Mouse (Mus musculus): Measurements from ENCODE around the gene Isoc2a. TPM values are rescaled to one million over a fixed set of nuclear protein-coding genes. Genes with fewer than 3 reads are reported as not detected.
A peak's percentile ranks its signal among the peaks of the same experiment; 100 is the strongest.
"Not testable (repeated sequence)": the region's sequence is repeated elsewhere in the genome, so short reads cannot be mapped to it uniquely, and the experiment has no call there.

Gene Isoc2a
- total RNA-seq (2021): 10 to 100 TPM; 10.7 to 11.7 TPM
- long read RNA-seq, experiment 1, partial matches to known transcripts: 0 of 2 reads
- long read RNA-seq, experiment 1, other reads (novel, unspliced or antisense): 2 of 2 reads
- long read RNA-seq, experiment 2, partial matches to known transcripts: 0 of 3 reads
- long read RNA-seq, experiment 2, other reads (novel, unspliced or antisense): 3 of 3 reads

DNA sequence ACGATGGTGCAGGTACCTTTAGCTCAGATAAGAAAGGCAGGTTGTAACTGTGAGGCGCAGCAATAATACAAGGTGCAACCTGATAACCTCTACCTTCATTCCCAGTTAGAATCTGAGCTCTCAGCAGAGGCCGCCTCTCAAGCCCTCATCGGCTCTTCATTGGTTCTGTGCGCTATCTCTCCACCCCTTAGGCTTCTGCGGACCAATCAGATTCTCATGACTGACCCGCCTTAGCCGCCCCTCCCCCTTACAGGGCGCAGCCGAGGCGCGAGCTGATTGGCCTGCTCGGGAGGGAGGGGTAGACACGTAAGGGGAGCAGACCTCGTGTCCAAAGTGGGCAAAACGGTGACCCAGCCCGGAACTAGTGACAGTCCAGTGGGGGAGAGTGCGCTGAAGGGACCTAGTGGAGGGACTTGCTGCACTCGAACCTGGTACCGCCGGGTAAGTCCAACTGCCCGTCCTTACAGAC is at the start of gene Isoc2a:
Gene Isoc2a, plus strand, starts transcription at position 401 of the 469 bp plus-strand sequence.
- peak; percentile 70 to 83 for DNase-seq (ENCODE audit: low spot score in 2 of 2)

DNA sequence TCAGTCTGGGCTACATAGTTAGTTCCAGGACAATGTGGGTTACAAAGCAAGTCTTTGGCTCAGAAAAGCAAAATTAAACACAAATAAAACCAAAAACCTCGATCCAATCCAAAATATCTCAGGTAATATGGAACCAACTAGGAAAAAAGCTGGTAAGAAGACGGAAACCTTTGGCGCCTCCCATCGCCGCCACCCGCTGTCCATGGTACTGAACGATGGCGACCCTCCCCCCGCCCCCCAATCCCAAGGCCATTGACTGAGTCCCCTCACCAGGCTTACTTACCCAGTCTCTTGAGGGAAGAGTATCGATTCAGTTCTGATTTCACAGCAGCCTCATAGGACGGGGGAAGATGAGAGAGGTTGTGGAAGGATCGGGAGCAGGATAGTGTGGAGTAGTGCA is 46.5 kb upstream of the Isoc2a start:
- DNase-seq (ENCODE audit: low spot score in 2 of 2): no peak

DNA sequence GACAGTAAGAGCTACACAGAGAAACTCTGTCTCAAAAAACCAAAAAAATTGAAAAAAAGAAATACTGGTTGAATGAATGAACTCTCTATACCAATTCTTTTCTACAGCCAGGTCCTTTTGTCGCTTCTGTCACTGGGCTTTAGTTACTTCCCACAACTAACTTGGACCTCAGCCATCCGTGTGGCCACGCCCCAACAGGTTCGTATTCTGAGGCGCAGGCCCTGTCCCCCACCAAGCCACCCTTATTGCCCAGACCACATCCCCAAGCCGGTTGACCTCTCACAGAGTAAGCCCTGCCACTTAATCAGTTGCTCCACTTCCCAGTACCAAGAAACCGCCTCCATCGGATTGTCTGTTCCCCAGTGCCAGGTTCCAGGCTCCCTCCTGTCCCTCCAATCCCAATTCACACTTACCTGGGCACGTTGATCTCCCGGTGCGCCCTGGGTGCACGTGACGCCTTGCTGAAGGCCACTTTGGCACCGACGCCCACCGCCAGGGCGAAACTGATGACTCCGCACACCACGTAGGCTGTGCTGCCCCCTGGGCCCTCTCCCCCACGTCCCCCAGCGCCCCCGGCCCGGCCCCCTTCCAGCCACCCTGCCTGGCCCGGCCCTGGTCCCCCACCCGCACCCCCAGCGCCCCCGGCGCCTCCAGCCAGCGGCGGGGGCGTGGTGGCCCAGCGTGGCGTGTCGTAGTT is 41.2 kb upstream of the Isoc2a start:
- DNase-seq (ENCODE audit: low spot score in 2 of 2): no peak

GRCm38 (mm10) chr7:4836351-4836792 is 40.6 kb upstream of the Isoc2a start:
- peak in 1 of 2 experiments; percentile 27 for DNase-seq (ENCODE audit: low spot score in 2 of 2)

- no peak for DNase-seq (ENCODE audit: low spot score in 2 of 2)
These were observed 39.3 kb upstream of the Isoc2a start for GRCm38 (mm10) chr7:4837639-4838038.

DNA sequence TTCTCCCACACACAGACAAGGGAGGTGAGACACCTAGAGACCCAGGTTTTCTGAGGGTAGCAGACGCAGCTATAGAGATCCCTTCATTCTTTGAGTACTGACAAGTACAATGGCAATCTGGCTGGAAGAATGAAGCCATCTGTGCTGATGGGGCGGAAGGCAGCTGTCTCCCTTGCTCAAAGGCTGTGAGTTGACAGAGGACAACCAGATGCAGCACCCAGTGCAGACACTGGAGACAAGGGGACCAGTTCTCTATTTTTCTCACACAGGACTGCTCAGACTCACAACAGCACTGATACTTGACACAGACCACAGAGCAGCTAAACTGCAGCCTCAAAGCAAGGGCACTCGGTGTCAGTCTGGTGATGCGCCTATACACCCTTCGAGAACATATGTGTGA is 34.9 kb upstream of the Isoc2a start:
- no peak for DNase-seq (ENCODE audit: low spot score in 2 of 2)

DNA sequence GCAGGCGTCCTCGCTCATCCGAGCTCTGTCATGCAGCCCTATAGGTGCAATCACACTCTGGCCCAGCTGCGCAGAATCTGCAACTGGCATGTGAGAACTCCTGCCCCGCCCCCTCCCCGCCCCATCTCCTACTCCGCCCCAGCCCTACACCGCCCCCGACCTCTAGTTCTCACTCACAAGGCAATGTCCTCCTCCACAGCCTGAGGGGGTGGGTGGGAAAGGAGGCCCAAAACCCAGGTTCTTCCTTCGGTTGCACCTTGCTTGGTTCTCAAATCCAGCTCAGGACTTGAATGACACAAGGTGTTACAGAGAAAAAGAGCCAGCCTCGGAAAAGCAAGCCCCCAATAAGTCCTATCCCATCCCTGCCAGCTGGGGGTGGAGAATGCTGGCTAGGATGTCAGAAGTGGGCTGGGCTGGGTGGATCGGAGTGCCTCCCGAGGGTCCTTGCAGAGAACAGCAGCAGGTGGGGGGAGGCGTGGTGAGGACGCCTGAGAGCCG is 34.3 kb upstream of the Isoc2a start:
- DNase-seq (ENCODE audit: low spot score in 2 of 2): no peak

- no peak for DNase-seq (ENCODE audit: low spot score in 2 of 2)
These were observed 33.2 kb upstream of the Isoc2a start for GRCm38 (mm10) chr7:4843604-4844244.

DNA sequence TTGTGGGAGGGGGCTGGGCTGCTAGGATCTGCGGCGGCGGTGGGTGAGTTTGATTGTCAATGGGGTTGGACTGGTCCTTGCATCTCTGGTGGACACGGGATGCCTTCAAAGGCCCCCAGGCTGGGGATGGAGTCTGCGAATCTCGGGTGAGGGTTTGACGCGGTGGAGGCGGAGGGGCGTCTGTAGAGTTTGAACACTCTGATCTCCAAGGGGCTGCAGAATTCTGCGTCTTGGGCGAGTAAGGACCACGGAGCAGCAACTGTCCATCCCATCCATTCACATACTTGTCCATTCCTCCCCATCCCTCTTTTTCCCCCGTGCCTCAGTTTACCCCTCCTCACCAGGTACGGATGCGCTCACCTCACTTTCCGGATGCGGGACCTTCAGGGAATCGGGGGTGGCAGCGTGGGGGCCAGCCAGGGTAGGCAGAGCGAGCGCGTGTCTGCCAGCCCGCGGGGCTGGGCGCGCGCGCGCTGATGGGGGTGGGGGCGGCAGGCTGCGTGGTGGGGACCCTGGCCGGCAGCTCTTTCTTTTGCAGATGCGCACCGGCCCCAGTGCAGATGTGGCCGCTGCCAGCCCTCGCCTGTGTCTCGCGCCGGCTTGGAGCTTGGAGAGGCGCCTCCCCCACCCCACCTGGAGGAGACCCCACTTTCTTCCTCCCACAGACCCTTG is 32.6 kb upstream of the Isoc2a start, which contains the start of gene Shisa7:
Gene Shisa7, minus strand, starts transcription at position 452 of the 672 bp plus-strand sequence.
- DNase-seq (ENCODE audit: low spot score in 2 of 2): no peak

DNA sequence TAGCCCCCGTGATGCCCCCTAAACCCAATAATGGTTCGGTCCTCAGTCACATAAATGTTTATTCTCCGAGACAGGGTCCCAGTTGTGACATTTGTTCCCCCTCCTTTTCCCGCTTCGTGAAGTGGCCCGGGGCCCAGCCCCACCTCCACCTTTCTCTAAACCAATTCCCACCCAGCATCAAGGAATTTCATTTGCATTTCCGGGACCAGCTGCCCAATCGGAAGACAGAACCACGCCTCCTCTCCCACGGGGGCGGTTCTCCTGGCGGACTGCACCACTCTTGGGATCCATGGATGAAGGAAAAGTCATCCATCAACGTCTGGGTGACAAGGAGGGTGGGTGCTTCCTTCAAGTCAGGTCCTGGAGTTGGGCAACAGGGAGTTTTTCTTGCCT is 32.0 kb upstream of the Isoc2a start:
- peak in 1 of 2 experiments; percentile 21 for DNase-seq (ENCODE audit: low spot score in 2 of 2)

- DNase-seq (ENCODE audit: low spot score in 2 of 2): no peak
These were observed 27.6 kb upstream of the Isoc2a start for GRCm38 (mm10) chr7:4849372-4849771.

GRCm38 (mm10) chr7:4850621-4851314 is 26.2 kb upstream of the Isoc2a start:
- no peak for DNase-seq (ENCODE audit: low spot score in 2 of 2)

DNA sequence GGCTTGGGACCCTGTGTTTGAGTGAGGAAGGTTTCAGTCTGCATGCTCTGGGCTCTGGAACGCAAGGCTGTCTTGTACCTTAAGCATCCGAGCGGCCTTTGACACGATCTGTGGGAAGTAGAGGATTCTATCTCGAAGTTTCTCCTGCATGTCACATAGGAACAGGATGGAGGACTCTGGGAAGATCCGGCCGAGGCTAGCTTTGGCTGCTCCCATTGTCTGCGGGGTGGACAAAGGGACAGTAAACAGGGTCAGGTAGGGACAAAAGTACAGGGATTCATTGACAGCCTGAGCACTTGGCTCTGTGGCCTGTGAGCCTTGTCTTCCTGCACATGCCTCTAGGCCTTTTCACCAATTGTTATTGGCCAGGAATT is 25.7 kb upstream of the Isoc2a start:
- no peak for DNase-seq (ENCODE audit: low spot score in 2 of 2)

DNA sequence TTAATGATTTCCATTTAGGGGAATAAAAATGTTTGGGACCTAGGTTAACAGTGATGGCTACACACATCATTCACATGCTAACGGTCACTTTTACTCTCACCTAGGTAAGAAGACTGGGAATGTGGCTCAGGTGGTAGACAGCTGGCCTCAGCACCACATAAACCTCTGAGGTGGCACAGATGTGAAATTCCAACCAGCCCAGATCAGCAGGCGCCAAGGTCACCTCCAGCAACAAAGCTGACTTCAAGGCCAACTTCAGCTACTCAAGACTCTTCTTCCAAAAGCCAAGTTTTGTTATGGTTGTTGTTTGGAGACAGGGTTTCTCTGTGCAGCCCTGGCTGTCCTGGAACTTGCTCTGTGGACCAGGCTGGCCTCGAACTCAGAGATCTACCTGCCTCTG is 23.3 kb upstream of the Isoc2a start:
- no peak for DNase-seq (ENCODE audit: low spot score in 2 of 2)

DNA sequence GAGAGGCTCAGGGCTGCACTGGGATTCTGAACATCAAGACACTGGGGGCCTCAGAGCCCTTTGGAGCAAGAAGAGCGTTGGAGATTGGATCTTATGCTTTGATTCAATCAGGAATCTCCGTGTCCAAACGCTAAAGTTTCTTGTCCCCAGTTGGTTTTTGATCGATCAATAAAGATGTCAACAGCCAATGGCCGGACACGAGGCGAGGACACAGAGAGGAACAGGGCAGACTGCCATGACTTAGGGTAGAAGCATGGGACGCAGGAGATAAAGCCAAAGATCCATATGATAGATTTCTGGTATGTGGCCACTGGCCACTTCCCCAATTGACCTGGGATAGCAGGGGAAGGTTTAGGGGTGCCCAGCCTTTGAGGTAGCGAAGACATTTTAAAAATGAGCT is 20.4 kb upstream of the Isoc2a start:
- no peak for DNase-seq (ENCODE audit: low spot score in 2 of 2)

GRCm38 (mm10) chr7:4857321-4857720 is 19.6 kb upstream of the Isoc2a start:
- no peak for DNase-seq (ENCODE audit: low spot score in 2 of 2)

DNA sequence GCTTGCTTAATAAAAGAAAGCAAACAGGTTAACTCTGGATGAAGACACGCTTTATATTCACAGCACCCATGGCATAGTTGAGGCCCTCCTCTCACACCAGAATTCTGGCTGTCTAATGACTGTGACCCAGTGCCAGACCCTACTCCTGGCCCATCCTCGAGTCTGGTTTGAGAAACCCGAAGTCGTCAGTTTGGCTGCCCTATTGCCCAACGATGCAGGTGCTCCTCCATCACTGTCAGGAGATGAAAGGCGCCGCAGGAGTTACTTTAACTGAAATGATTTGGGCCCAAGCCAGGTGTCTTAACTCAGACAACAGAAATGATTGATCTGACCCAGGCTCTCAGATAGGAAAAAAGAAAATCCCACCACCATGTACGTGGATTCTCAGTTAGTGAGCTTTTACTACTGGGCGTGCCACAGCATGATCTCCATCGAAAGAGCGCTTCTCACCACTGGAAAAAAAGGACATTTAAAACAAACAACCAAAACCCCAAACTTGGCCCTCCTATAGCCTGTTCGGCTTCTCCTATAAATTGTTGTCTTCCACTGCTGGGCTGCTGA is 17.5 kb upstream of the Isoc2a start:
- no peak for DNase-seq (ENCODE audit: low spot score in 2 of 2)

DNA sequence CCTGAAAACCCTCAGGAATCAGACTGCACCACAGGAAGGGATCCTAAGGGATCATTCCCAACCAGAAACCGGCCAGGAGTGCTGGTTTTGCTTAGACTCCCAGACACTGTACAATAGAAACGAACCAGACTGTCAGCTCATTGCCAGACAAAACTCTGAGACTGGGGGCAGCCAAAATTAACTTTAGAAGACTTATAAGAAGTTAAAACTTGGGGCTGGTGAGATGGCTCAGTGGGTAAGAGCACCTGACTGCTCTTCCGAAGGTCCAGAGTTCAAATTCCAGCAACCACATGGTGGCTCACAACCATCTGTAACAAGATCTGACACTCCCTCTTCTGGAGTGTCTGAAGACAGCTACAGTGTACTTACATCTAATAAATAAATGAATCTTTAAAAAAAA is 16.0 kb upstream of the Isoc2a start:
- not testable (repeated sequence) for DNase-seq (ENCODE audit: low spot score in 2 of 2)

DNA sequence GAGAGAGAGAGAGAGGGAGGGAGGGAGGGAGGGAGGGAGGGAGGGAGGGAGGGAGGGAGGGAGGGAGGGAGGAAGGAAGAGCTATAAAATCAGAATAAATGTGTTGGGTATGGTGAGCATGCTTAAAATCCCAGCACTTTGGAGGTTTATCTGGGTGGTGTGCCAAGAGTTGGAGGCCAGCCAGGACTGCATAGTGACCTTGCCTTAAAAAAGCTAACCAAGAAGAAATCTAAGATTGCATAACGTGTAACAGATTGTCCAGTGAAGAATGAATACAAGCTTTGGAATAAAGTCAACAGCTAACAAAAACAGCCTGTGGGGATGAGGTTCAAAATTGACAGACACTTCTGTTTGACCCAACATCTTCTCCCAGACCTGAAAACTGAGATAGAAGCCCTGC is 13.9 kb upstream of the Isoc2a start:
- DNase-seq (ENCODE audit: low spot score in 2 of 2): peak in 1 of 2 experiments; percentile 53

GRCm38 (mm10) chr7:4863541-4864080 is 13.3 kb upstream of the Isoc2a start:
- no peak for DNase-seq (ENCODE audit: low spot score in 2 of 2)

Data from gastrocnemius, postnatal 4 days (tissue).